In the genomic region with DNA sequence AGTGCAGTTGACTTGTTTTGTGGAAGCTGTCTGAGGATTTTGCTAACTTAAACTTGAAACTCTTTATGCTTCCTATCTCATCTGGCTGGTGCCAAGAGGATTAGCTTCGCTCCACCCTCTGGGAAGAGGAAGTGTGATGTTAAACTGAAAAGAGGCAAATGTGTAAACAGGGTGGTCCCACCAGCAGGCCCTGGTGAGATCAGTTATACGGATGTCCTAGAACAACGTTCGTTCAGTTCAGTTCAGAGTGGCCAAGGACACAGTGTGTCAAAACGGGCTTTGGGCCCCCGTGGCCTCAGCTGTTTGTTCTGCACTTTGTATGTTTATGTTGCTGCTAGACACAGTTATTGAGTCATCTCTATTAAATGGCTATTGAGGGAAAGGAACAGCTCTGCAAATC, we compare ENCODE assay signal across 23 mouse cellular contexts. TPM values are rescaled to one million over a fixed set of nuclear protein-coding genes. Genes with fewer than 3 reads are reported as not detected.
DNase-seq lines count a peak whose midpoint lies in the region; ATAC-seq and TF ChIP-seq lines count a peak whose summit lies in the region.
"Had no signal": no experiment of that assay in that cellular context is flagged by ENCODE, and none has a peak within 500 bp of the region (broad histone marks: within the 10 kb centered on the region; RNA-seq: fewer than 3 reads in every experiment).

No protein-coding gene starts in this region.

- peak; percentile 8 to 32 for DNase-seq in urinary bladder, adult 18-20 months (ENCODE audit: low spot score in 2 of 2)
- DNase-seq in urinary bladder, adult 2 months (ENCODE audit: low spot score), result no peak
- peak; percentile 84 for DNase-seq in lung, postnatal 0 days (ENCODE audit: low spot score)
- DNase-seq in gastrocnemius, postnatal 36 days, result no peak
- no peak for DNase-seq in right cerebral cortex, adult 2 months (ENCODE audit: low spot score in 2 of 2)
- DNase-seq: cerebellum, adult 2 months; gastrocnemius, postnatal 10 days; heart, adult 2 months; heart, postnatal 4 days; kidney, adult 18-20 months; kidney, postnatal 10 days; left cerebral cortex, postnatal 4 days; liver, embryonic 13.5 days had no signal

- H3K4me1 ChIP-seq in intestine, embryonic 16.5 days (ENCODE audit: control insufficient read depth, insufficient read depth, low read length), result peaks cover 3% of the 10 kb centered on the region; the same call in 1 of the 2 replicates
- H3K4me1 ChIP-seq in intestine, embryonic 15.5 days (replicated peaks), result no peaks in the 10 kb centered on the region
- H3K4me1 ChIP-seq in lung, postnatal 0 days (ENCODE audit: insufficient read depth, low read depth, low read length), result no peaks in the 10 kb centered on the region
- no peaks in the 10 kb centered on the region for H3K4me1 ChIP-seq in stomach, embryonic 14.5 days (ENCODE audit: control insufficient read depth, insufficient read depth, low read length)
- H3K4me1 ChIP-seq: hindbrain, embryonic 15.5 days; midbrain, embryonic 15.5 days had no signal

- TF ChIP-seq EP300 in lung, postnatal 0 days (IDR thresholded peaks at IDR 0.05), result peak; percentile 100

- intact Hi-C loops in gastrocnemius, postnatal 36 days (cut with DNase I), result loop anchor here (10.0 kb wide), 1 partner anchor 371 kb away; no protein-coding TSS in a partner anchor

- peak; percentile 17; the same call in 1 of the 2 replicates for ATAC-seq in intestine, embryonic 16.5 days
- no peak for ATAC-seq in intestine, embryonic 15.5 days
- ATAC-seq in lung, postnatal 0 days, result peak; percentile 92
- peak; percentile 10; the same call in 1 of the 2 replicates for ATAC-seq in stomach, embryonic 14.5 days (ENCODE audit: insufficient number of reproducible peaks, insufficient read depth, low FRiP score, low read depth)
- ATAC-seq: midbrain, embryonic 15.5 days; Patski had no signal

- H3K9me3 ChIP-seq in intestine, embryonic 16.5 days (ENCODE audit: control insufficient read depth, low read length), result no peaks in the 10 kb centered on the region
- no peaks in the 10 kb centered on the region for H3K9me3 ChIP-seq in intestine, embryonic 15.5 days
- no peaks in the 10 kb centered on the region for H3K9me3 ChIP-seq in lung, postnatal 0 days (ENCODE audit: low read length)
- no peaks in the 10 kb centered on the region for H3K9me3 ChIP-seq in stomach, embryonic 14.5 days (ENCODE audit: control insufficient read depth, low read depth, low read length)
- H3K9me3 ChIP-seq: forebrain, embryonic 12.5 days; hindbrain, embryonic 15.5 days; liver, embryonic 13.5 days; midbrain, embryonic 15.5 days had no signal

- H3K4me2 ChIP-seq in intestine, embryonic 16.5 days (ENCODE audit: low read depth, low read length), result no peak overlapping the region
- H3K4me2 ChIP-seq in intestine, embryonic 15.5 days (replicated peaks), result no peak overlapping the region
- no peak overlapping the region for H3K4me2 ChIP-seq in lung, postnatal 0 days (replicated peaks; ENCODE audit: low read depth, low read length)
- H3K4me2 ChIP-seq in stomach, embryonic 14.5 days (replicated peaks; ENCODE audit: low read depth, low read length), result no peak overlapping the region
- H3K4me2 ChIP-seq: forebrain, embryonic 12.5 days; hindbrain, embryonic 15.5 days; liver, embryonic 13.5 days; midbrain, embryonic 15.5 days had no signal

- H3K27ac ChIP-seq in intestine, embryonic 16.5 days (ENCODE audit: low read length), result no peak overlapping the region
- H3K27ac ChIP-seq in intestine, embryonic 15.5 days, result no peak overlapping the region
- H3K27ac ChIP-seq in lung, postnatal 0 days (ENCODE audit: low read length), result peak overlapping the region; percentile 60
- H3K27ac ChIP-seq in stomach, embryonic 14.5 days (ENCODE audit: low read length), result no peak overlapping the region
- H3K27ac ChIP-seq: forebrain, embryonic 12.5 days; heart, adult 2 months; hindbrain, embryonic 15.5 days; layer of hippocampus, adult 2 months; left cerebral cortex, adult 2 months; liver, embryonic 13.5 days; midbrain, embryonic 15.5 days had no signal

- no peaks in the 10 kb centered on the region for H3K36me3 ChIP-seq in intestine, embryonic 16.5 days (ENCODE audit: control insufficient read depth, insufficient read depth, low read length)
- no peaks in the 10 kb centered on the region for H3K36me3 ChIP-seq in intestine, embryonic 15.5 days
- H3K36me3 ChIP-seq in lung, postnatal 0 days (ENCODE audit: insufficient read depth, low read length), result no peaks in the 10 kb centered on the region
- no peaks in the 10 kb centered on the region for H3K36me3 ChIP-seq in stomach, embryonic 14.5 days (ENCODE audit: control insufficient read depth, insufficient read depth, low read length)
- H3K36me3 ChIP-seq: forebrain, embryonic 12.5 days; hindbrain, embryonic 15.5 days; liver, embryonic 13.5 days; midbrain, embryonic 15.5 days had no signal

- H3K4me3 ChIP-seq in intestine, embryonic 16.5 days (ENCODE audit: low read length), result no peak overlapping the region
- no peak overlapping the region for H3K4me3 ChIP-seq in intestine, embryonic 15.5 days (replicated peaks)
- H3K4me3 ChIP-seq in lung, postnatal 0 days (ENCODE audit: low read depth, low read length), result no peak overlapping the region
- H3K4me3 ChIP-seq in stomach, embryonic 14.5 days (ENCODE audit: low read depth, low read length), result no peak overlapping the region
- H3K4me3 ChIP-seq: forebrain, embryonic 12.5 days; heart, adult 2 months; hindbrain, embryonic 15.5 days; layer of hippocampus, adult 2 months; left cerebral cortex, adult 2 months; liver, embryonic 13.5 days; midbrain, embryonic 15.5 days; myocyte had no signal

- WGBS in intestine, embryonic 16.5 days, result 41% methylated on average over 6 of the region's 6 CpGs
- WGBS in intestine, embryonic 15.5 days, result 33% methylated on average over 6 of the region's 6 CpGs
- 27% methylated on average over 6 of the region's 6 CpGs for WGBS in lung, postnatal 0 days
- 42% methylated on average over 6 of the region's 6 CpGs for WGBS in stomach, embryonic 14.5 days

- no peaks in the 10 kb centered on the region for H3K27me3 ChIP-seq in intestine, embryonic 16.5 days (replicated peaks; ENCODE audit: control insufficient read depth, insufficient read depth, low read length)
- H3K27me3 ChIP-seq in intestine, embryonic 15.5 days (replicated peaks), result no peaks in the 10 kb centered on the region
- H3K27me3 ChIP-seq in lung, postnatal 0 days (replicated peaks; ENCODE audit: insufficient read depth, low read length), result no peaks in the 10 kb centered on the region
- no peaks in the 10 kb centered on the region for H3K27me3 ChIP-seq in stomach, embryonic 14.5 days (ENCODE audit: control insufficient read depth, insufficient read depth, low read length)
- H3K27me3 ChIP-seq: forebrain, embryonic 12.5 days; hindbrain, embryonic 15.5 days; liver, embryonic 13.5 days; midbrain, embryonic 15.5 days; Patski had no signal

- no peak overlapping the region for H3K9ac ChIP-seq in intestine, embryonic 16.5 days (ENCODE audit: low read depth, low read length)
- no peak overlapping the region for H3K9ac ChIP-seq in intestine, embryonic 15.5 days
- H3K9ac ChIP-seq in lung, postnatal 0 days (replicated peaks; ENCODE audit: low read depth), result no peak overlapping the region
- H3K9ac ChIP-seq in stomach, embryonic 14.5 days (replicated peaks; ENCODE audit: low read depth, low read length), result no peak overlapping the region
- H3K9ac ChIP-seq: forebrain, embryonic 12.5 days; hindbrain, embryonic 15.5 days; liver, embryonic 13.5 days; midbrain, embryonic 15.5 days had no signal

- TF ChIP-seq CTCF in lung, postnatal 0 days (IDR thresholded peaks at IDR 0.05), result no peak

RNA-seq across cellular contexts. Expression of gene Ssr3, which starts 36.9 kb away (rescaled TPM):
- 278 and 279 TPM in 2 replicates for polyA plus RNA-seq in intestine, embryonic 16.5 days (2015; fragmentation: Nextera tagmentation; extraction: Ambion mirVana)
- polyA plus RNA-seq in intestine, embryonic 15.5 days (2015; fragmentation: Nextera tagmentation; extraction: Ambion mirVana), result 281 and 299 TPM in 2 replicates
- 169 and 171 TPM in 2 replicates for polyA plus RNA-seq in urinary bladder, adult 2 months (2012; rRNA removed)
- 180 TPM in 2 replicates for polyA plus RNA-seq in lung, postnatal 0 days (2015; fragmentation: Nextera tagmentation; extraction: Ambion mirVana)
- polyA plus RNA-seq in stomach, embryonic 14.5 days (2014; fragmentation: Nextera tagmentation; extraction: Ambion mirVana), result 272 and 305 TPM in 2 replicates
- total RNA-seq in gastrocnemius, postnatal 36 days (2021), result 100 to 1,000 TPM; 125 to 145 TPM

Comparison
In these comparisons a context has a peak if more than half of its experiments do, and no peak if none do; other contexts are left out.
1. DNase-seq: peak in urinary bladder, adult 18-20 months (2 of 2) and lung, postnatal 0 days (single experiment); none in urinary bladder, adult 2 months (single experiment), gastrocnemius, postnatal 36 days (0 of 2) and right cerebral cortex, adult 2 months (0 of 2).